Mouse (Mus musculus): Measurements from ENCODE around the gene Zbtb21. TPM values are rescaled to one million over a fixed set of nuclear protein-coding genes. Genes with fewer than 3 reads are reported as not detected.
A peak's percentile ranks its signal among the peaks of the same experiment; 100 is the strongest.
"Not testable (repeated sequence)": the region's sequence is repeated elsewhere in the genome, so short reads cannot be mapped to it uniquely, and the experiment has no call there.

The Zbtb21 gene
- polyA plus RNA-seq (2015; fragmentation: Nextera tagmentation; extraction: Ambion mirVana) = 13.2 and 14.5 TPM in 2 replicates

DNA sequence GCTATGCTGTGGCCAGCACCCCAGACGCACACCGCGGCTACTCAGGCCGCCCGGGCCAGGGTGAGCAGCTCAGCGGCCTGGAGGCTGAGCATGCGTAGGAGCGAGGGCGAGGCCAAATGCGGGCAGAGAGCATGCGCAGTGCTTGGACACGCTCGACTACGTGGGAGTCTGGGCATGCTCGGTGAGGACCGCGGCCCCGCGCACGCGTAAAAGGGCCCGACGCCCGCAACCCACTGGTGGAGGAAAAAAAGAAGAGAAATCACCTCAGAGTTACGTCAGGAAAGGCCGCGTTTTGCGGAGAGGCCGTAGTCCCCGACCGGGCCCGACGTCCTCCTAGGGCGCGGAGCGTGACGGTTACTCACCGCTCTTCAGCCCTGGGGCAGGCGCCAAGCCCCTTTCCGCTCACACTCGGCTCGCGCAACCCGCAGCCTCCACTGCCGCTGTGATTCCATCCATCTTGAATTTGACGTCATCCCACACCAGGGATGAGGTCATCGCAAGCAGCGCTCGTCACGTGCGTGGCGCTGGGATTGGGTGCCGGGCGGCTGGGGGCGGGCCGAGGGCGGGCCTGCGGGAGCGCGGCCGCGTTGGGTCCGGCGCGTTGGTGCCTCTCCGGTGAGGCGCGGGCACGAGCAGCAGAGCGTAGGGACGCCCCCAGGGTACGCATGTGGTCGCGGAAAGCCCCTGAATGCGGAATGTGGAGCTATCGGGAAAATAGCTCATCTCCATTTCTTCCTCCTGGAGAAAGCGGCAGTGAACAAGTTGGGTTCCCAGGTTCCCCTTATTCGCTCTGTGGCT lies at the start of gene Zbtb21, which contains the start of gene C2cd2:
TSS of gene Zbtb21 (minus strand) at position 472 of the 798 bp plus-strand sequence.
TSS of gene C2cd2 (minus strand) at position 448 of the 798 bp plus-strand sequence.
- Histone ChIP-seq H3K4me2 (peak within 1 kb of the TSS; percentile 85), H3K9me3 (no peaks in the 10 kb centered on the region), H3K27me3 (no peaks in the 10 kb centered on the region), H3K36me3 (no peaks in the 10 kb centered on the region), H3K4me3 (peak within 1 kb of the TSS; percentile 84), H3K9ac (peak within 1 kb of the TSS; percentile 91), H3K4me1 (peaks cover 13% of the 10 kb centered on the region), H3K27ac (peak within 1 kb of the TSS; percentile 99)
- WGBS = under 1% methylated on average over 78 of the region's 78 CpGs
- peak; percentile 99 for ATAC-seq (ENCODE audit: insufficient number of reproducible peaks, low FRiP score, low TSS enrichment, low read depth)

GRCm38 (mm10) chr16:97997383-97997731 lies 34.9 kb upstream of the Zbtb21 start:
- not testable (repeated sequence) for H3K4me1 ChIP-seq, H3K27me3 ChIP-seq, H3K9me3 ChIP-seq, H3K9ac ChIP-seq, H3K36me3 ChIP-seq
- H3K4me3 ChIP-seq = peak overlapping the region; percentile 57
- 2% methylated on average over 8 of the region's 8 CpGs for WGBS
- peak overlapping the region; percentile 90 for H3K27ac ChIP-seq
- H3K4me2 ChIP-seq = peak overlapping the region; percentile 61
- peak; percentile 66; the same call in 1 of the 2 replicates for ATAC-seq (ENCODE audit: insufficient number of reproducible peaks, low FRiP score, low TSS enrichment, low read depth)

DNA sequence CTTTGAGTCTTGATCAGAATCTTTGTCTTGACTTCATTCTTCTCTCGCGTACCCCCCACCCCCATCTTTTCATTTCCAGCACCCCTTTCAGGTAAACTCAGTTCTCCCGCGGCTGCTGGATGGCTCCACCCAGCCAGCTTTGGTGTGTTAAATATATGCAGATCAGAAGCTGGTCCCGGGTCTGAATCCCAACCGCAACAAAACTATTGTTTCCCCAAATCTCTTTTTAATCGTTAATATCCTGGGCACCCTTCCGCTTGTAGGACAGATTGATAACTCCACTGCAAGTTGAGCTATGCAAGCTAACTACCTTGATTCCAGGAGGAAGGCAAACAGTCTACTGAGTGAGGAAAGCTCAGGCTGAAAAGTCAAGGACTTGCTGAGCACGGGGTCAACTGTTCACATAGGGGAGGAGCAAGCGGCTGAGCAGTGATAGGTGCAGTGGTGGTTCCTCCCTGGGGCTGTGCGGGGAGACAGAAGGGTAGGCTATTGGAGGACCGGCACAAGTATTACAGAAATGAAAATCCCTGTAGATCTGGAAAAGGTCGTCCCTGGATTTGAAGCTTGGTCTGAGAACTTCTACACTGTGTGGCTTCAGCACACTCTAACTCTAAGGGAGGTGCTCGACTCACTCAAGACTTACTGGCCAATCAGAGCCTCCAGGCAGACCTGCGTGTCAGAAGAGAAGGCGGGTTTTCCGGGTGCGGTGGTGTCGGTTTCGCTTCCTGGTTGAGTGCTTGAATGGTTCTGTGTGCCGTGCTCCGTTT lies 34.4 kb upstream of the Zbtb21 start, which contains the start of gene B230307C23Rik:
TSS of gene B230307C23Rik (plus strand) at position 700 of the 767 bp plus-strand sequence.
- WGBS = 4% methylated on average over 22 of the region's 22 CpGs
- H3K27me3 ChIP-seq = no peaks in the 10 kb centered on the region
- no peaks in the 10 kb centered on the region; the same call in 1 of the 2 replicates for H3K9me3 ChIP-seq
- H3K9ac ChIP-seq = peak within 1 kb of the TSS; percentile 38
- H3K4me2 ChIP-seq = peak within 1 kb of the TSS; percentile 61
- peak within 1 kb of the TSS; percentile 57 for H3K4me3 ChIP-seq
- peaks cover 7% of the 10 kb centered on the region for H3K4me1 ChIP-seq
- peaks cover 9% of the 10 kb centered on the region; the same call in 1 of the 2 replicates for H3K36me3 ChIP-seq
- H3K27ac ChIP-seq = peak within 1 kb of the TSS; percentile 90
- ATAC-seq (ENCODE audit: insufficient number of reproducible peaks, low FRiP score, low TSS enrichment, low read depth) = peak; percentile 96

GRCm38 (mm10) chr16:97995849-97996615 lies 33.6 kb upstream of the Zbtb21 start:
- Histone ChIP-seq H3K9me3 (no peaks in the 10 kb centered on the region; the same call in 1 of the 2 replicates), H3K4me3 (peak overlapping the region; percentile 57), H3K27me3 (no peaks in the 10 kb centered on the region), H3K9ac (no peak overlapping the region), H3K27ac (peak overlapping the region; percentile 90; the same call in 1 of the 2 replicates), H3K4me2 (peak overlapping the region; percentile 61), H3K36me3 (peaks cover 9% of the 10 kb centered on the region; the same call in 1 of the 2 replicates), H3K4me1 (peaks cover 7% of the 10 kb centered on the region)
- ATAC-seq (ENCODE audit: insufficient number of reproducible peaks, low FRiP score, low TSS enrichment, low read depth) = no peak
- WGBS = 12% methylated on average over 1 of the region's 1 CpGs

DNA sequence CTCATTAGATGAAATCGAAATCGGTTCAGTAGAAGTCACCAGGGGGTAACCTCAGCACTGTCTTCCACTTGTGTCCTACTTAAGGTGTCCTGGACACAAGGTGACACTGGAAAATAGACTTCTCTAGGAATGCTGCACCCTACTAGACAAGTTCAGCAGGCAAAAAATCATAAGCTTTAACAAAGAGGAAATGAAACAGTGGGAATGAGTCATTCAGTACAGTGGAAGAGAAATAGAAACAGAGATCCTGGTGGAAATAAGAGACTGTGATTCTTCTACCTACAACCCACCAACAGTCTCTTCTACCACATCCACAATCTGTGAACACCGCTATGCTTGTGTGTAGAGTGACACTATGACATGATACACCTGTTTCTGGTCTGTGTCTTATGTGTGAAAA lies 30.1 kb upstream of the Zbtb21 start:
- H3K4me3 ChIP-seq; H3K9ac ChIP-seq; H3K4me2 ChIP-seq; H3K27ac ChIP-seq; H3K36me3 ChIP-seq; H3K27me3 ChIP-seq; ATAC-seq (ENCODE audit: insufficient number of reproducible peaks, low FRiP score, low TSS enrichment, low read depth); H3K9me3 ChIP-seq; H3K4me1 ChIP-seq: not testable (repeated sequence)
- 77% methylated on average over 3 of the region's 3 CpGs for WGBS

- Histone ChIP-seq H3K27ac (no peak overlapping the region), H3K9me3 (no peaks in the 10 kb centered on the region), H3K9ac (no peak overlapping the region), H3K4me3 (no peak overlapping the region), H3K4me2 (no peak overlapping the region), H3K36me3 (no peaks in the 10 kb centered on the region), H3K27me3 (no peaks in the 10 kb centered on the region), H3K4me1 (peaks cover 5% of the 10 kb centered on the region; the same call in 1 of the 2 replicates)
- ATAC-seq (ENCODE audit: insufficient number of reproducible peaks, low FRiP score, low TSS enrichment, low read depth) = no peak
- 73% methylated on average over 2 of the region's 2 CpGs for WGBS
These were observed 29.1 kb upstream of the Zbtb21 start for GRCm38 (mm10) chr16:97991517-97991916.

DNA sequence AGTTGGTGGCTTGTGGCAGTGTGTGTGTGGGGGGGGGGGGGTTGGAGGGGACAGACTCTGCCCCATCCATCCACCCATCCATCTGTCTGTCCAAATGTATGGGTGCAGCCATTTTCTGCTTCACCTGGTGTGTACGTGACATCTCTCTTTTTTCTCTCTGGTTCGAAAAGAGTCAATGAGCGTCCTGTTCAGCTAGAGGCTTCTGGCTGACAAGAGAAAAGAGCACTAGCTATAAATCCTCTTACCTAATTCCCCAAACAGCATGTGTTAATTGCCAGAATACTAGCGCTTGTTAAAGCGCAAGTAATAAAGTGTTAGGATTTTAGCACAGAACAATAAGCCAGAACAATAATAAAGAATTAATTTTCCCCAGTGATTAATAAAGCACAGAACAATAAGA lies 22.2 kb upstream of the Zbtb21 start:
- H3K4me3 ChIP-seq = no peak overlapping the region
- 48% methylated on average over 5 of the region's 5 CpGs for WGBS
- no peak for ATAC-seq (ENCODE audit: insufficient number of reproducible peaks, low FRiP score, low TSS enrichment, low read depth)
- no peaks in the 10 kb centered on the region for H3K9me3 ChIP-seq
- no peaks in the 10 kb centered on the region for H3K27me3 ChIP-seq
- H3K36me3 ChIP-seq = no peaks in the 10 kb centered on the region
- no peak overlapping the region for H3K9ac ChIP-seq
- no peak overlapping the region for H3K27ac ChIP-seq
- no peak overlapping the region for H3K4me2 ChIP-seq
- no peaks in the 10 kb centered on the region for H3K4me1 ChIP-seq

DNA sequence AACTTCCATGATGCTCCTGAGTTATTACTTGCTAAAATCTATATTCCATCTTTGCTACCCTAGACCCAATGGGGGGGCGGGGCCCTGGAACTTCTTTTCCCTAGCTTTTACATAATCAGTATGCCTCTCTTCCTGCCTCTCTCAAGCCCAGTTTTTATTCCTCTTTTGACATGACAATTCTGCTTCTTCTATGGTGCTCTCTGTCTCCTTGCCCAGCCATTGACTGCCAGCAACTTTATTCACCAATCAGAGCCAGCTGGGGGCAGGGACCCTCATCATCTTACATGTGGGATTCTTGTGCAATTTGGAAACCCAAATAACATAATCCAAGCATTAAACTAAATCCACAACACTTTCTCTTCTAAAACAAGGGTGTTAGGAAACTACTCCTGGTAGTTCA lies 18.9 kb upstream of the Zbtb21 start:
- ATAC-seq (ENCODE audit: insufficient number of reproducible peaks, low FRiP score, low TSS enrichment, low read depth) = no peak
- no peaks in the 10 kb centered on the region for H3K9me3 ChIP-seq
- WGBS = 71% methylated on average over 1 of the region's 1 CpGs
- no peaks in the 10 kb centered on the region for H3K27me3 ChIP-seq
- H3K36me3 ChIP-seq = no peaks in the 10 kb centered on the region
- H3K4me1 ChIP-seq = no peaks in the 10 kb centered on the region
- no peak overlapping the region for H3K27ac ChIP-seq
- H3K9ac ChIP-seq = no peak overlapping the region
- H3K4me2 ChIP-seq = no peak overlapping the region
- no peak overlapping the region for H3K4me3 ChIP-seq

DNA sequence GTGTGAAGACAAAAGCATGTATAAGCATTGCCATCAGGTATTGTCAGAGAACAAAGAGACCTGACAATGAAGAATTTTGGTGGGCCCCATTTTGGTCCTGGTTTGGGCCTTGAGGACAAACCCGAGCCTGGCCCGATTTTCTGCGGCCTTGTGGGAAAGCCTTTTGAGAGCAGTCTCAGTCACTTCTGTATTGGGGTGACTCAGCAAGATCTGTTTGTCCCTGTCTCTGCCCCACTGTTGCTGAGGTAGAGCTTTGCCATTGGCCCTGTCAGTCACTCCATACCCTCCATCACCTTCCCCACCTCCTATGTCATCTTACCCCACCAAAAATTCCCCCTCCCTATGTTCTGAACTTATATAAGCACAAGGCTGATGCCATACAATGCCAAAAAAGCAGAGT lies 15.3 kb upstream of the Zbtb21 start:
- Histone ChIP-seq H3K4me3 (no peak overlapping the region), H3K36me3 (no peaks in the 10 kb centered on the region), H3K9me3 (no peaks in the 10 kb centered on the region), H3K4me1 (no peaks in the 10 kb centered on the region), H3K9ac (no peak overlapping the region), H3K27me3 (no peaks in the 10 kb centered on the region), H3K27ac (no peak overlapping the region), H3K4me2 (no peak overlapping the region)
- WGBS = 86% methylated on average over 3 of the region's 3 CpGs
- ATAC-seq (ENCODE audit: insufficient number of reproducible peaks, low FRiP score, low TSS enrichment, low read depth) = no peak

DNA sequence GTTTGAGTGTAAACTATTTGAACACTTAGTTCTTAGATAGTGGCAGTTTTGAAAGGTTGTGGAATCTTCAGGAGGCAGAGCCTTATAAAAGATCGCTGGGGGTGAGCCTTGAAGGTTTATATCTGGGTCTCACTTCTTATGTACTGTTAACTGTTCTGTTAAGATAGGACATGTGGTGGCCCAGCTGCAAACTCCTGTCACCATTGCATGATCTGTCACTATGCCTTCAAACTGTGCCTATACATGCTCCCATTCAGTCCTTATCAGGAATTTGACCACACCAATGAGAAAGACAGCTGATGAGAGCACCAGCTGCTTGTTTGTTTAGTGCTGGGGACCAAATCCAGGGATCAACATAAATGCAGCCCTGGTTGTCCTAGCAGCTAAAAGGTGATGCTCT lies 14.9 kb upstream of the Zbtb21 start:
- Histone ChIP-seq H3K27ac (no peak overlapping the region), H3K9me3 (no peaks in the 10 kb centered on the region), H3K36me3 (no peaks in the 10 kb centered on the region), H3K27me3 (no peaks in the 10 kb centered on the region), H3K4me2 (no peak overlapping the region), H3K4me3 (no peak overlapping the region), H3K4me1 (no peaks in the 10 kb centered on the region), H3K9ac (no peak overlapping the region)
- ATAC-seq (ENCODE audit: insufficient number of reproducible peaks, low FRiP score, low TSS enrichment, low read depth) = no peak
- 70% methylated on average over 1 of the region's 1 CpGs for WGBS

DNA sequence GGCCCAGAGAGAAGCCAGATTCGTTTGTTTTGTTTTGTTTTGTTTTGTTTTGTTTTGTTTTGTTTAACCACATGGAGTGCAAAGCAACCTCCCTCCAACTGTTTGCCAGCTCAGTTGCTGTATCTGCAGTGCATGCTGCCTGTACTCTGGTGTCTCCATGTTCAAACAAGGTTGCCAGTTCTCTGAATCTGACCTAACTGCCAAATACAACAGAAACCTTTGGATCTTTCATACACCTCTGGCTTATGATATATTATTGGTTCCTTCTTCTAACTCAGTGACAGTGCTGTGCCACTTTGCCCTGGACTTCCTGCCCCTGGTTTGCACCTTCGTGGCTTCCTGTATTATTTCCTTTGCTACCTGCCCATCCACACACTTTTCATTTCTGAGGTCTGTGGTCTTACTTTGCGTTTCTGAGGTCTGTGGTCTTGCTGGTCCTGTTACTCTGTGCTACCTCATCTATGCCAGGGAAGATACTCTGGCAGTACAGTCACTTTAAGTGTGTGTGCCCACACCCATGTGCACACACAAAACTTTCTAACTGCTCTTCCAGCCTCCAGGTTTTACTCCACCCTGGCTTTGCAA lies 1.6 kb upstream of the Zbtb21 start:
- Histone ChIP-seq H3K9ac (no peak overlapping the region), H3K4me1 (peaks cover 13% of the 10 kb centered on the region), H3K4me3 (no peak overlapping the region), H3K27me3 (no peaks in the 10 kb centered on the region), H3K9me3 (no peaks in the 10 kb centered on the region), H3K27ac (no peak overlapping the region), H3K4me2 (no peak overlapping the region), H3K36me3 (no peaks in the 10 kb centered on the region)
- 78% methylated on average over 3 of the region's 3 CpGs for WGBS
- ATAC-seq (ENCODE audit: insufficient number of reproducible peaks, low FRiP score, low TSS enrichment, low read depth) = no peak

Data from limb, embryonic 15.5 days (tissue).